Mouse (Mus musculus) heart, embryonic 11.5 days (tissue): ENCODE data around the gene Krt42. TPM values are rescaled to one million over a fixed set of nuclear protein-coding genes. Genes with fewer than 3 reads are reported as not detected.
"Not testable (repeated sequence)": the region's sequence is repeated elsewhere in the genome, so short reads cannot be mapped to it uniquely, and the experiment has no call there.

Experiments used
- ATAC-seq: fragments of 200-750 bp; cut with Nextera tagmentation; replicated peaks from 2 replicates; pipeline ENCODE4 v1.8.0; 2017; ENCODE audit warnings: moderate library complexity; ENCODE audit not compliant: insufficient number of reproducible peaks, low FRiP score, low TSS enrichment
- H3K27ac ChIP-seq: fragments of 300-500 bp; sonication (generic); 2 replicates; pipeline ENCODE4 v1.5.1; 2014; ENCODE audit warnings: mild to moderate bottlenecking, low read depth, low read length
- H3K27me3 ChIP-seq: fragments of 300-500 bp; sonication (generic); 2 replicates; pipeline ENCODE4 v1.6.1; 2014; ENCODE audit warnings: mild to moderate bottlenecking, low read length, mixed read lengths; ENCODE audit not compliant: control insufficient read depth, insufficient read depth
- H3K36me3 ChIP-seq: fragments of 300-500 bp; sonication (generic); 2 replicates; pipeline ENCODE4 v1.6.1; 2014; ENCODE audit warnings: mild to moderate bottlenecking, low read length, moderate library complexity, mixed read lengths; ENCODE audit not compliant: control insufficient read depth, insufficient read depth
- H3K4me1 ChIP-seq: fragments of 300-500 bp; sonication (generic); 2 replicates; pipeline ENCODE4 v1.6.1; 2014; ENCODE audit warnings: low read length; ENCODE audit not compliant: control insufficient read depth, insufficient read depth
- H3K4me2 ChIP-seq: fragments of 300-500 bp; sonication (generic); 2 replicates; pipeline ENCODE4 v1.6.1; 2014; ENCODE audit warnings: mild to moderate bottlenecking, moderate library complexity
- H3K4me3 ChIP-seq: fragments of 300-500 bp; sonication (generic); 2 replicates; pipeline ENCODE4 v1.5.1; 2014; ENCODE audit warnings: low read depth, low read length
- H3K9ac ChIP-seq: fragments of 300-500 bp; sonication (generic); 2 replicates; pipeline ENCODE4 v1.6.1; 2014; ENCODE audit warnings: mild to moderate bottlenecking, low read depth, low read length, moderate library complexity
- H3K9me3 ChIP-seq: fragments of 300-500 bp; sonication (generic); replicated peaks from 2 replicates; pipeline ENCODE4 v1.6.1; 2016; ENCODE audit warnings: low read length; ENCODE audit not compliant: control insufficient read depth
- WGBS: fragments of 180-500 bp; shearing (Covaris S2); extraction: QIAGEN DNeasy Blood & Tissue Kit; methylation state at CpG from one replicate; pipeline ENCODE4 v1.1.7; 2014; ENCODE audit not compliant: insufficient replicate concordance; 5-methylcytosine and 5-hydroxymethylcytosine counted together
- polyA plus RNA-seq: library from polyadenylated mRNA; unstranded; fragments of >200 nt; fragmentation: Nextera tagmentation; extraction: Ambion mirVana; gene quantifications from 2 replicates; pipeline ENCODE4 v1.2.1, GENCODE M21; 2014

Krt42 gene
- polyA plus RNA-seq, 1 experiment from 2014 or later: 0.20 TPM

DNA sequence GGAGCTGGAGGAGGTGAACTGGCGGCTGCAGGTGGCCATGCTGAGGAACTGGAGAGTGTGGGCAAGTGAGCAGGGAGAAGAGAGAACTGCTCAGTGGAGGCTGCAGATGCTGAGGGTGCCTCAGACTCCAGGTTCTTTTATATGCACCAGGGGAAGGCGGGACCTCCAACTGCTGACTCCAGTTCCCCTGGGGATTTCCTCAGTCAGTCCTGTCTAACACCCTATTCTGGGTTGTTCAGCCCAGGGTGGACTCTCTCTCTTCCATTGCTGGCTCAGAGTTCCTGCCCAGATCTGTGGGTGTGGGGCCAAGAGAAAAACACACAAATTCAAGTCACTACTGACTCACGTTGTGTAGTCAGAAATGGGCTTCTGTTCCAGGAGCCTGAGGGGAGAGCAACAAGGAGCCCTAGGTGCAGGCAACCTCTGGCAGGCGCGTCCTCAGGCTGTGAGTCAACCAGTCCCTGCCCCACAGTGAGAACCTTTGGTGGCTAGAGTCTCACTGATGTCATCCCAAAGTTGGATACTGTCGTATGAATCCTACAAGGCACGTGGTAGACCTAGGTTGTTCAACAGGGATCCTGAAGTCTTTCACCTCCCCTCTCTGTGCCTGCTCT lies 20.7 kb downstream of the Krt42 start, which contains the start of gene Krt16:
Gene Krt16, minus strand, starts transcription at position 51 of the 614 bp plus-strand sequence.
- no peak for ATAC-seq
- no peak within 1 kb of the TSS for H3K27ac ChIP-seq
- WGBS: 63% methylated on average over 7 of the region's 7 CpGs

DNA sequence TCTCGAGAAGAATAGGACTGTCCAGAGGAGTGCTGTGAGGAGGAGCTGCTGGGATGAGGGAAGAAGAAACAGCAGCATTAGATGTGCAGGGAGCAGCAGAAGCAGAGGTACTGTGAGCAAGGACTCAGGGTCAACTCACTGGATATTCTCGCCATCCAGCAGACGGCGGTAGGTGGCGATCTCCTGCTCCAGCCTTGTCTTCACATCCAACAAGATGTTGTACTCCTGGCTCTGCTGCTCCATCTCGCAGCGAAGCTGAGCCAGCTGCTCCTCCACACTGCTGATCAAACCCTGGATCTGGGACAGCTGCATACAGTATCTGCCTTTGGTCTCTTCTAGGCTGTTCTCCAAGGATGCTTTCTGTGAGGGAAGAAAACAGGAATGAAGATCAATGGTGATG lies 23.2 kb downstream of the Krt42 start:
- not testable (repeated sequence) for H3K9me3 ChIP-seq, H3K4me2 ChIP-seq, H3K36me3 ChIP-seq, H3K4me1 ChIP-seq, H3K9ac ChIP-seq, H3K27ac ChIP-seq, H3K4me3 ChIP-seq, ATAC-seq, H3K27me3 ChIP-seq
- WGBS: 70% methylated on average over 7 of the region's 7 CpGs

More for the DNA sequence above, 20.7 kb downstream of the Krt42 start, which contains the start of gene Krt16:
- H3K9me3 ChIP-seq: no peaks in the 10 kb centered on the region
- no peak within 1 kb of the TSS for H3K4me2 ChIP-seq
- H3K36me3 ChIP-seq: no peaks in the 10 kb centered on the region
- no peak within 1 kb of the TSS for H3K4me3 ChIP-seq
- no peaks in the 10 kb centered on the region for H3K4me1 ChIP-seq
- H3K9ac ChIP-seq: no peak within 1 kb of the TSS
- H3K27me3 ChIP-seq: no peaks in the 10 kb centered on the region

DNA sequence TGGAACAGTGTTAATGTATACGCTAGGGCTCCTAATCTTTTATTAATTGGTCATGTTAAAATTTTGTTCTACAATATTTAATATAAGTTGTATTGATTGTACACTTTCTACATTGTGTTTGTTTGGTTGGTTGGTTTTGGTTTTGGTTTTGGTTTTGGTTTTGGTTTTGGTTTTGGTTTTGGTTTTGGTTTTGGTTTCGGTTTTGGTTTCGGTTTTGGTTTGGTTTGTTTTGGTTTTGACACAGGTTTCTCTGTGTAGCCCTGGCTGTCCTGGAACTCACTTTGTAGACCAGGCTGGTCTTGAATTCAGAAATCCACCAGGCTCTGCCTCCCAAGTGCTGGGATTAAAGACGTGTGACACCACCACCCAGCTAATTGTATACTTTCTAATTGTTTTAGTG lies 29.4 kb downstream of the Krt42 start:
- not testable (repeated sequence) for H3K9me3 ChIP-seq, H3K27ac ChIP-seq, H3K4me3 ChIP-seq, H3K4me2 ChIP-seq, H3K27me3 ChIP-seq, H3K36me3 ChIP-seq, H3K4me1 ChIP-seq, H3K9ac ChIP-seq, ATAC-seq
- 83% methylated on average over 4 of the region's 4 CpGs for WGBS

DNA sequence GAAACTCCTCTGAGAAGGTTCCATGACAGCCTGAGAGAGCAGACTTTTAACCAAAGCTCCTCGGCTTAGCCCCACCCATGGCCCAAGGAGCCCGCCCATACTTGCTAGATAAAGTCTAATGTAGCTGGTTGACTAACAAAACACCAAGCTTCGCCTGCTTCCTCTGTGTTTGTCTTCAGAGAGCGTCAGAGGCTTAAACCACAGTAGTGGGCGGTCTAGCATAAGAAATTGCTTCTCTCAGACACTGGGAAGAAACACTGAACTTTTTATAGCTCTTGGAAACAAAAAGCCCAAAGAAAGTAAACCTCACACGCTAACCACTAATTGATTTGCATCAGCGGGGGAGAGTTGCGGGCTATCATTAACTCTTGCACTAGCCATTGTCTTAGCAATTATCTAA lies 47.9 kb downstream of the Krt42 start:
- WGBS: 68% methylated on average over 8 of the region's 8 CpGs
- Histone ChIP-seq H3K27ac (no peak overlapping the region), H3K4me2 (no peak overlapping the region), H3K36me3 (no peaks in the 10 kb centered on the region), H3K27me3 (no peaks in the 10 kb centered on the region), H3K9me3 (no peaks in the 10 kb centered on the region; the same call in 1 of the 2 replicates), H3K4me1 (no peaks in the 10 kb centered on the region), H3K9ac (no peak overlapping the region), H3K4me3 (no peak overlapping the region)
- no peak for ATAC-seq

DNA sequence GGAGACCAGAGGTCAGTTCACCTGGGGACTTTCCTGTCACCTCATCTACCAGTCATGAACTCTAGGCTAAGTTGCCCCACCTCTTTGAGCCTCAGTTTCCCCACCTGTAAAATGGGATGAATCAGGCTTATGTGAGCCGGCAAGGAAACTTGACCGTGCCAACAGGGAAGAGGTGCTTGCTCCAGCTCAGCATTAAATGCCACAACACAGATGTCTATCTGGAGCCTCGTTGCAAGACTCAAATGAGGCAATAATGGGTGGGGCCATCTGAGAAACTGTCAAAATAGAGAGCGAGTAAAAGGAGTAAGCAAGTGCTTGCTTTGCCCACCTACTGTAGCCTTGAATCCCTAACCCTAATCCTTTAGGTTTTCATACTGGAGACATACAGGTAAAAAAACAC lies 50.4 kb downstream of the Krt42 start:
- Histone ChIP-seq H3K4me1 (no peaks in the 10 kb centered on the region), H3K27ac (no peak overlapping the region), H3K4me2 (no peak overlapping the region), H3K36me3 (no peaks in the 10 kb centered on the region), H3K9ac (no peak overlapping the region), H3K9me3 (no peaks in the 10 kb centered on the region), H3K27me3 (no peaks in the 10 kb centered on the region), H3K4me3 (no peak overlapping the region)
- ATAC-seq: no peak
- WGBS: 81% methylated on average over 4 of the region's 4 CpGs

Other genes starting within 250 kb of the Krt42 start
- gene Krt33b, start 240.0 kb downstream of the Krt42 start, polyA plus RNA-seq: not detected in 2 replicates
- not detected in 2 replicates for gene Krt34, start 228.3 kb downstream of the Krt42 start, polyA plus RNA-seq
- gene Krt31, start 219.3 kb downstream of the Krt42 start, polyA plus RNA-seq: not detected in 2 replicates
- gene Krt32, start 181.6 kb downstream of the Krt42 start, polyA plus RNA-seq: not detected in 2 replicates
- gene Krt35, start 173.6 kb downstream of the Krt42 start, polyA plus RNA-seq: not detected in 2 replicates
- gene Krt36, start 164.2 kb downstream of the Krt42 start, polyA plus RNA-seq: not detected in 2 replicates
- not detected in 2 replicates for gene Krt13, start 148.3 kb downstream of the Krt42 start, polyA plus RNA-seq
- gene Krt15, start 133.9 kb downstream of the Krt42 start, polyA plus RNA-seq: 0.17 and 0.24 TPM in 2 replicates
- 48.4 and 69.2 TPM in 2 replicates for gene Krt19, start 121.2 kb downstream of the Krt42 start, polyA plus RNA-seq
- gene Krt9, start 76.6 kb downstream of the Krt42 start, polyA plus RNA-seq: not detected in 2 replicates
- gene Krt14, start 62.3 kb downstream of the Krt42 start, polyA plus RNA-seq: 1.4 and 1.7 TPM in 2 replicates
- gene Krt16, start 21.0 kb downstream of the Krt42 start, polyA plus RNA-seq: not detected in 2 replicates
- 0.14 and 0.82 TPM in 2 replicates for gene Krt17, start 8.8 kb downstream of the Krt42 start, polyA plus RNA-seq
- gene Eif1, start 50.0 kb upstream of the Krt42 start, polyA plus RNA-seq: 1,605 and 1,756 TPM in 2 replicates
- not detected in 2 replicates for gene Gast, start 64.5 kb upstream of the Krt42 start, polyA plus RNA-seq
- 3.0 and 3.4 TPM in 2 replicates for gene Hap1, start 86.3 kb upstream of the Krt42 start, polyA plus RNA-seq
- 72.2 and 80.6 TPM in 2 replicates for gene Jup, start 127.9 kb upstream of the Krt42 start, polyA plus RNA-seq
- gene P3h4, start 145.0 kb upstream of the Krt42 start, polyA plus RNA-seq: 67.2 and 70.6 TPM in 2 replicates
- 89.3 and 107 TPM in 2 replicates for gene Fkbp10, start 145.8 kb upstream of the Krt42 start, polyA plus RNA-seq
- gene Nt5c3b, start 171.9 kb upstream of the Krt42 start, polyA plus RNA-seq: 98.8 and 111 TPM in 2 replicates
- 0.28 and 0.83 TPM in 2 replicates for gene Klhl10, start 172.0 kb upstream of the Krt42 start, polyA plus RNA-seq
- 8.1 and 8.9 TPM in 2 replicates for gene Klhl11, start 202.9 kb upstream of the Krt42 start, polyA plus RNA-seq